16 mouse cellular contexts compared by ENCODE assay signal in the genomic region with DNA sequence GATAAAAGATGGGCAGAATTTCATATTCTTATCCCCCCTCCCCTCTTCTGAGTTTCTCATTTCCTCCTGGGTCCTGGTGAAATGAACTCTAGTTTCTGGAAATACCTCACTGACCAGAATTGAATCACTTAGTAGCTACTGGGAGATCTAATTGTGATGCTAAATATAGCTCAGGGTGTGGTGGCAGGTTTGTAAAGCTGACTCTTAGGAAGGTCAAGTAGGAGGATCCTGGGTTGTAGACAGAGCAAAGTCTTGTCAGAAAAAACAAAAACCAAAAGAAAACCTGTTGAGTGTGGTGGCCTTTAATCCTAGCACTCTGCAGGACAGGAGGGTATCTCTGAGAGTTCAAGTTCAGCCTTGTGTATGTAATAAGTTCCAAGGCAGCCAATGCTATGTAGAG. TPM values are rescaled to one million over a fixed set of nuclear protein-coding genes. Genes with fewer than 3 reads are reported as not detected.
DNase-seq lines count a peak whose midpoint lies in the region; ATAC-seq and TF ChIP-seq lines count a peak whose summit lies in the region.
"Had no signal": no experiment of that assay in that cellular context is flagged by ENCODE, and none has a peak within 500 bp of the region (broad histone marks: within the 10 kb centered on the region; RNA-seq: fewer than 3 reads in every experiment).

No protein-coding gene starts in this region.

- H3K4me3 ChIP-seq in heart, embryonic 16.5 days (ENCODE audit: low read length): no peak overlapping the region
- H3K4me3 ChIP-seq in heart, adult 2 months: no peak overlapping the region
- no peak overlapping the region for H3K4me3 ChIP-seq in CH12.LX (replicated peaks in 1 of 3; ENCODE audit: low read depth in 2 of 3, low read length in 2 of 3, poor library complexity in 1 of 3)
- H3K4me3 ChIP-seq in liver, embryonic 15.5 days (replicated peaks): peak overlapping the region; percentile 13
- H3K4me3 ChIP-seq: gastrocnemius, adult 2 months; limb, embryonic 13.5 days had no signal

- TF ChIP-seq EP300 in heart, adult 2 months (IDR thresholded peaks at IDR 0.05; ENCODE audit: insufficient read depth, low read depth, low read length): no peak
- TF ChIP-seq EP300 in CH12.LX (IDR thresholded peaks at IDR 0.05; ENCODE audit: low read length): no peak

- no peak for TF ChIP-seq RAD21 in CH12.LX (IDR thresholded peaks at IDR 0.05; ENCODE audit: low read depth, low read length)

- no peak for ATAC-seq in heart, embryonic 16.5 days (replicated peaks; ENCODE audit: extremely low read depth, insufficient read depth, low FRiP score)
- ATAC-seq in liver, embryonic 15.5 days (ENCODE audit: insufficient read depth): no peak
- ATAC-seq: activated CD4-positive, CD25-positive, alpha-beta regulatory T cell, adult 4 months; forebrain, embryonic 14.5 days; inflammation-experienced regulatory T-cells, adult 6 months had no signal

- dilution Hi-C loops in CH12.LX (cut with MboI; ENCODE audit: extremely low pct_ligation_motif_present, extremely low pct_unique_long_range_greater_than_20kb, low sequenced_read_pairs): loop anchor here (10.0 kb wide), 1 partner anchor 47 kb away; a partner anchor contains a TSS

- H3K79me2 ChIP-seq in heart, adult 2 months (replicated peaks; ENCODE audit: control insufficient read depth, insufficient read depth, low read length): no peaks in the 10 kb centered on the region
- no peaks in the 10 kb centered on the region for H3K79me2 ChIP-seq in CH12.LX (replicated peaks; ENCODE audit: control insufficient read depth, extremely low read depth, insufficient read depth, poor library complexity, severe bottlenecking)

- TF ChIP-seq POLR2A in heart, adult 2 months (IDR thresholded peaks at IDR 0.05; ENCODE audit: insufficient read depth, low read depth, low read length): no peak
- TF ChIP-seq POLR2A in CH12.LX (IDR thresholded peaks at IDR 0.05; ENCODE audit: low read depth, low read length): no peak

- H3K27ac ChIP-seq in heart, embryonic 16.5 days (ENCODE audit: low read length): peak overlapping the region; percentile 42; the same call in 1 of the 2 replicates
- H3K27ac ChIP-seq in heart, adult 2 months: no peak overlapping the region
- H3K27ac ChIP-seq in CH12.LX (ENCODE audit: insufficient read depth, low read depth): 0 out of 2 replicates have a peak overlapping the region, but pooled peaks have one; percentile 10
- H3K27ac ChIP-seq in liver, embryonic 15.5 days (replicated peaks): peak overlapping the region; percentile 85
- H3K27ac ChIP-seq: gastrocnemius, adult 2 months; limb, embryonic 13.5 days; macrophage had no signal

- intact Hi-C loops in heart, adult 2 months (cut with DNase I): loop anchor here (5.0 kb wide), 2 partner anchors 160 to 210 kb away; a partner anchor contains a TSS

- TF ChIP-seq CTCF in heart, adult 2 months (IDR thresholded peaks at IDR 0.05): no peak
- no peak for TF ChIP-seq CTCF in CH12.LX (conservative IDR thresholded peaks at IDR 0.05 in 1 of 2, IDR thresholded peaks at IDR 0.05 in 1 of 2; ENCODE audit: low read depth in 2 of 2, low read length in 2 of 2)

- no peak overlapping the region for H3K9ac ChIP-seq in heart, embryonic 16.5 days (ENCODE audit: low read length)
- no peak overlapping the region for H3K9ac ChIP-seq in heart, adult 2 months (ENCODE audit: low read depth, low read length)
- peak overlapping the region; percentile 69 for H3K9ac ChIP-seq in CH12.LX (ENCODE audit: insufficient read depth, low read depth)
- peak overlapping the region; percentile 19 for H3K9ac ChIP-seq in liver, embryonic 15.5 days
- H3K9ac ChIP-seq: limb, embryonic 13.5 days had no signal

- no peaks in the 10 kb centered on the region for H3K9me3 ChIP-seq in heart, embryonic 16.5 days (replicated peaks; ENCODE audit: control insufficient read depth, low read length)
- no peaks in the 10 kb centered on the region for H3K9me3 ChIP-seq in CH12.LX (replicated peaks; ENCODE audit: low read length)
- H3K9me3 ChIP-seq in liver, embryonic 15.5 days (replicated peaks): no peaks in the 10 kb centered on the region
- H3K9me3 ChIP-seq: limb, embryonic 13.5 days had no signal

- no peaks in the 10 kb centered on the region for H3K27me3 ChIP-seq in heart, embryonic 16.5 days (ENCODE audit: control insufficient read depth, insufficient read depth, low read length)
- no peaks in the 10 kb centered on the region for H3K27me3 ChIP-seq in heart, adult 2 months (ENCODE audit: control insufficient read depth, insufficient read depth, low read length)
- no peaks in the 10 kb centered on the region for H3K27me3 ChIP-seq in CH12.LX (replicated peaks)
- H3K27me3 ChIP-seq in liver, embryonic 15.5 days: no peaks in the 10 kb centered on the region
- H3K27me3 ChIP-seq: limb, embryonic 13.5 days had no signal

- no peak overlapping the region for H3K4me2 ChIP-seq in heart, embryonic 16.5 days (ENCODE audit: low read depth, low read length)
- peak overlapping the region; percentile 71 for H3K4me2 ChIP-seq in CH12.LX (ENCODE audit: insufficient read depth, low read depth, poor library complexity, severe bottlenecking)
- H3K4me2 ChIP-seq in liver, embryonic 15.5 days: peak overlapping the region; percentile 52
- H3K4me2 ChIP-seq: limb, embryonic 13.5 days had no signal

- no peaks in the 10 kb centered on the region for H3K36me3 ChIP-seq in heart, embryonic 16.5 days (ENCODE audit: control insufficient read depth, insufficient read depth)
- H3K36me3 ChIP-seq in heart, adult 2 months (ENCODE audit: control insufficient read depth, insufficient read depth, low read length): peaks cover 18% of the 10 kb centered on the region
- no peaks in the 10 kb centered on the region for H3K36me3 ChIP-seq in CH12.LX (replicated peaks in 1 of 2; ENCODE audit: control insufficient read depth in 1 of 2, insufficient read depth in 1 of 2, low read length in 1 of 2)
- no peaks in the 10 kb centered on the region for H3K36me3 ChIP-seq in liver, embryonic 15.5 days (replicated peaks)
- H3K36me3 ChIP-seq: limb, embryonic 13.5 days had no signal

- peaks cover 18% of the 10 kb centered on the region for H3K4me1 ChIP-seq in heart, embryonic 16.5 days (ENCODE audit: control insufficient read depth, insufficient read depth, low read length)
- peaks cover 3% of the 10 kb centered on the region for H3K4me1 ChIP-seq in heart, adult 2 months (ENCODE audit: control insufficient read depth, insufficient read depth, low read length)
- H3K4me1 ChIP-seq in CH12.LX (ENCODE audit: control insufficient read depth in 1 of 2, insufficient read depth in 2 of 2): peaks cover 3 to 29% of the 10 kb centered on the region in 2 experiments; a peak in 3 of 4 replicates
- H3K4me1 ChIP-seq in liver, embryonic 15.5 days (replicated peaks): peaks cover 39% of the 10 kb centered on the region

- in situ Hi-C loops in CH12.LX (cut with MboI; ENCODE audit: low pct_ligation_motif_present, low pct_unique_long_range_greater_than_20kb, low sequenced_read_pairs): no loop called here

- DNase-seq in heart, adult 2 months: no peak
- peak; percentile 40 for DNase-seq in CH12.LX (ENCODE audit: extremely low read depth)
- peak; percentile 92 for DNase-seq in ZHBTc4 (ENCODE audit: low read depth, low spot score)
- DNase-seq in kidney, adult 18-20 months: no peak
- DNase-seq in right cerebral cortex, adult 2 months (ENCODE audit: low spot score in 2 of 2): no peak
- DNase-seq: cerebellum, adult 9-11 months; gastrocnemius, adult 2 months; kidney, postnatal 25 days; thymus, postnatal 14 days had no signal

TF ChIP-seq in CH12.LX, 34 proteins besides CTCF, POLR2A, EP300 and RAD21 (continues in another document):
- peak; percentile 49; the same call in 1 of the 2 replicates for TF ChIP-seq MEF2A (IDR thresholded peaks at IDR 0.05; ENCODE audit: borderline replicate concordance, low read depth, low read length)

RNA-seq across cellular contexts. Expression of a gene that starts 3.4 kb away (rescaled TPM):
- 3.0 and 3.8 TPM in 2 replicates for polyA plus RNA-seq in heart, embryonic 16.5 days (2015; fragmentation: Nextera tagmentation; extraction: Ambion mirVana)
- 1 to 10 TPM in 1 of 2 experiments, not detected in 1; 2.5 TPM for total RNA-seq in heart, adult 2 months (2021)
- 0.64 TPM in 1 of 2 replicates, not detected in the other for polyA plus RNA-seq in heart, adult 2 months (2012; rRNA removed)
- total RNA-seq in CH12.LX (2012; rRNA removed): 1,821 and 1,847 TPM in 2 replicates
- 57.5 and 73.1 TPM in 2 replicates for total RNA-seq in CH12.LX (2014; rRNA removed)
- 5.5 and 7.3 TPM in 2 replicates for polyA plus RNA-seq in CH12.LX (2012; ENCODE audit: insufficient read length, low read depth)
- polyA plus RNA-seq in liver, embryonic 15.5 days (2015; fragmentation: Nextera tagmentation; extraction: Ambion mirVana): 6.4 and 7.3 TPM in 2 replicates
- total RNA-seq: gastrocnemius, adult 2 months had no signal
- polyA plus RNA-seq: macrophage had no signal

RNA-seq across cellular contexts. Expression of a gene that starts 3.4 kb away (rescaled TPM):
- polyA plus RNA-seq in heart, embryonic 16.5 days (2015; fragmentation: Nextera tagmentation; extraction: Ambion mirVana): 38.0 and 38.5 TPM in 2 replicates
- 100 to 1,000 TPM; 147 to 185 TPM for total RNA-seq in heart, adult 2 months (2021)
- polyA plus RNA-seq in heart, adult 2 months (2012; rRNA removed): 55.5 and 80.0 TPM in 2 replicates
- total RNA-seq in CH12.LX (2012; rRNA removed) (568 and 597 TPM in 2 replicates), CH12.LX (2014; rRNA removed) (22.8 and 26.1 TPM in 2 replicates)
- 12.5 and 13.2 TPM in 2 replicates for polyA plus RNA-seq in CH12.LX (2012; ENCODE audit: insufficient read length, low read depth)
- 81.0 and 85.5 TPM in 2 replicates for polyA plus RNA-seq in liver, embryonic 15.5 days (2015; fragmentation: Nextera tagmentation; extraction: Ambion mirVana)

RNA-seq across cellular contexts. Expression of a gene that starts 4.5 kb away (rescaled TPM):
- 0.98 and 2.2 TPM in 2 replicates for polyA plus RNA-seq in heart, embryonic 16.5 days (2015; fragmentation: Nextera tagmentation; extraction: Ambion mirVana)
- total RNA-seq in heart, adult 2 months (2021): 1 to 10 TPM; 3.2 to 4.9 TPM
- polyA plus RNA-seq in heart, adult 2 months (2012; rRNA removed): 0.47 and 0.76 TPM in 2 replicates
- 2,544 and 2,852 TPM in 2 replicates for total RNA-seq in CH12.LX (2012; rRNA removed)
- 34.5 and 54.6 TPM in 2 replicates for total RNA-seq in CH12.LX (2014; rRNA removed)
- polyA plus RNA-seq in CH12.LX (2012; ENCODE audit: insufficient read length, low read depth): 0.53 and 1.3 TPM in 2 replicates
- polyA plus RNA-seq in liver, embryonic 15.5 days (2015; fragmentation: Nextera tagmentation; extraction: Ambion mirVana): 5.6 and 5.7 TPM in 2 replicates
- polyA plus RNA-seq: macrophage had no signal

RNA-seq across cellular contexts. Expression of a gene that starts 8.9 kb away (rescaled TPM):
- polyA plus RNA-seq in heart, embryonic 16.5 days (2015; fragmentation: Nextera tagmentation; extraction: Ambion mirVana): 17.0 and 20.0 TPM in 2 replicates
- total RNA-seq in heart, adult 2 months (2021): 1 to 10 TPM; 4.4 to 6.7 TPM
- 0.51 TPM in 1 of 2 replicates, not detected in the other for polyA plus RNA-seq in heart, adult 2 months (2012; rRNA removed)
- total RNA-seq in CH12.LX (2012; rRNA removed) (1,936 and 2,243 TPM in 2 replicates), CH12.LX (2014; rRNA removed) (24.9 and 32.6 TPM in 2 replicates)
- 2.9 TPM in 2 replicates for polyA plus RNA-seq in CH12.LX (2012; ENCODE audit: insufficient read length, low read depth)
- polyA plus RNA-seq in liver, embryonic 15.5 days (2015; fragmentation: Nextera tagmentation; extraction: Ambion mirVana): 60.0 and 64.5 TPM in 2 replicates
- polyA plus RNA-seq: macrophage had no signal

RNA-seq across cellular contexts. Expression of a gene that starts 10.1 kb away (rescaled TPM):
- polyA plus RNA-seq in heart, embryonic 16.5 days (2015; fragmentation: Nextera tagmentation; extraction: Ambion mirVana): 3.2 and 5.0 TPM in 2 replicates
- total RNA-seq in heart, adult 2 months (2021): 1 to 10 TPM; 6.4 to 8.0 TPM
- polyA plus RNA-seq in heart, adult 2 months (2012; rRNA removed): 1.7 TPM in 1 of 2 replicates, not detected in the other
- total RNA-seq in CH12.LX (2012; rRNA removed) (1,913 and 2,096 TPM in 2 replicates), CH12.LX (2014; rRNA removed) (28.9 and 44.0 TPM in 2 replicates)
- polyA plus RNA-seq in CH12.LX (2012; ENCODE audit: insufficient read length, low read depth): 5.4 and 5.5 TPM in 2 replicates
- 13.6 and 15.4 TPM in 2 replicates for polyA plus RNA-seq in liver, embryonic 15.5 days (2015; fragmentation: Nextera tagmentation; extraction: Ambion mirVana)
- polyA plus RNA-seq: activated CD4-positive, CD25-positive, alpha-beta regulatory T cell, adult 4 months; macrophage had no signal

Comparison
In these comparisons a context has a peak if more than half of its experiments do, and no peak if none do; other contexts are left out.
1. H3K9ac ChIP-seq: peak in CH12.LX (single experiment) and liver, embryonic 15.5 days (single experiment); none in heart, embryonic 16.5 days (single experiment) and heart, adult 2 months (single experiment).
2. DNase-seq: peak in CH12.LX (single experiment) and ZHBTc4 (single experiment); none in heart, adult 2 months (0 of 2), kidney, adult 18-20 months (single experiment) and right cerebral cortex, adult 2 months (0 of 2).